Mouse (Mus musculus) lung, embryonic 14.5 days (tissue): ENCODE results near the gene Trex2. TPM values are rescaled to one million over a fixed set of nuclear protein-coding genes. Genes with fewer than 3 reads are reported as not detected.
A peak's percentile ranks its signal among the peaks of the same experiment; 100 is the strongest.

Source experiments
- ATAC-seq: fragments of 200-750 bp; cut with Nextera tagmentation; 2 replicates; pipeline ENCODE4 v1.8.0; 2017; ENCODE audit warnings: mild to moderate bottlenecking, moderate TSS enrichment, moderate library complexity; ENCODE audit not compliant: insufficient read depth
- DNase-seq: peaks from one replicate; pipeline ENCODE4 v3.0.0-alpha.2; 2015
- H3K27ac ChIP-seq: fragments of 300-500 bp; sonication (generic); 2 replicates; pipeline ENCODE4 v1.5.1; 2014; ENCODE audit warnings: low read depth, mild to moderate bottlenecking, moderate library complexity
- H3K27me3 ChIP-seq: fragments of 300-500 bp; sonication (generic); 2 replicates; pipeline ENCODE4 v1.6.1; 2014; ENCODE audit warnings: low read length, control low read depth; ENCODE audit not compliant: insufficient read depth
- H3K36me3 ChIP-seq: fragments of 300-500 bp; sonication (generic); 2 replicates; pipeline ENCODE4 v1.6.1; 2014; ENCODE audit warnings: control low read depth; ENCODE audit not compliant: insufficient read depth
- H3K4me1 ChIP-seq: fragments of 300-500 bp; sonication (generic); 2 replicates; pipeline ENCODE4 v1.6.1; 2014; ENCODE audit warnings: antibody characterized with exemption, control low read depth; ENCODE audit not compliant: insufficient read depth
- H3K4me2 ChIP-seq: fragments of 300-500 bp; sonication (generic); 2 replicates; pipeline ENCODE4 v1.6.1; 2014; ENCODE audit warnings: mild to moderate bottlenecking
- H3K4me3 ChIP-seq: fragments of 300-500 bp; sonication (generic); 2 replicates; pipeline ENCODE4 v1.5.1; 2014; ENCODE audit warnings: low read depth, low read length
- H3K9ac ChIP-seq: fragments of 300-500 bp; sonication (generic); 2 replicates; pipeline ENCODE4 v1.6.1; 2014
- H3K9me3 ChIP-seq: fragments of 300-500 bp; sonication (generic); 2 replicates; pipeline ENCODE4 v1.6.1; 2016; ENCODE audit warnings: low read depth, low read length, control low read depth
- CTCF ChIP-seq: IDR thresholded peaks from 2 replicates; pipeline ENCODE4 v1.5.1; 2016; ENCODE audit warnings: antibody characterized with exemption, low read depth
- WGBS: fragments of 180-500 bp; shearing (Covaris S2); extraction: QIAGEN DNeasy Blood & Tissue Kit; methylation state at CpG from one replicate; pipeline ENCODE4 v1.1.7; 2014; 5-methylcytosine and 5-hydroxymethylcytosine counted together
- polyA plus RNA-seq: library from polyadenylated mRNA; unstranded; fragments of >200 nt; fragmentation: Nextera tagmentation; extraction: Ambion mirVana; gene quantifications from 2 replicates; pipeline ENCODE4 v1.2.1, GENCODE M21; 2014

Gene Trex2
- polyA plus RNA-seq, 1 experiment from 2014 or later = 0.18 TPM

DNA sequence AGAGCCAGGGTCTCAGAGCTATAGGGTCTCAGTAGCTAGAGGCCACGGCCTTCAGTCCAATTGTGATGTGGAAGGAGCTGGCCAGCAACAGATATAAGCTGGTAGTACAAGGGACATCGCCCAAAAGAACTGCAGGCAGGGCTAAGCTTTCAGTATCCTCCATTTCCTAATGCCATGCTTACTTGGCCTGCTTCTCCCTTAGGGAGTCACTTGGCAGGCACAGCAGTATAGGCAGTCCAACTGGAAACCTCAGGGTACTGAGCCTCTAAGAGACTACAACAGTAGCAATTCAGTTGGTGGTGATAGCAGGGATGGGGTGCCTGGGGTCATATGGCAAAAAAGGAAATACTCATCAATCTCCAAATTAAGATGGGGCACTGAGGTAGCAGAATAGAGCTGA, 42.4 kb upstream of the Trex2 start:
- no peak for DNase-seq
- Histone ChIP-seq H3K27me3 (no peaks in the 10 kb centered on the region), H3K36me3 (no peaks in the 10 kb centered on the region), H3K4me3 (no peak overlapping the region), H3K9ac (no peak overlapping the region), H3K4me1 (peaks cover 8% of the 10 kb centered on the region), H3K27ac (no peak overlapping the region), H3K9me3 (no peaks in the 10 kb centered on the region), H3K4me2 (no peak overlapping the region)
- no peak for TF ChIP-seq CTCF
- 86% methylated on average over 2 of the region's 2 CpGs for WGBS
- ATAC-seq = no peak

GRCm38 (mm10) chrX:73476621-73477020, 41.5 kb upstream of the Trex2 start:
- TF ChIP-seq CTCF = no peak
- Histone ChIP-seq H3K9ac (no peak overlapping the region), H3K27ac (peak overlapping the region; percentile 84), H3K4me1 (peaks cover 8% of the 10 kb centered on the region), H3K27me3 (no peaks in the 10 kb centered on the region), H3K9me3 (no peaks in the 10 kb centered on the region), H3K36me3 (no peaks in the 10 kb centered on the region), H3K4me2 (no peak overlapping the region), H3K4me3 (no peak overlapping the region)
- WGBS = 30% methylated on average over 2 of the region's 2 CpGs
- peak; percentile 77 for ATAC-seq
- peak; percentile 85 for DNase-seq

DNA sequence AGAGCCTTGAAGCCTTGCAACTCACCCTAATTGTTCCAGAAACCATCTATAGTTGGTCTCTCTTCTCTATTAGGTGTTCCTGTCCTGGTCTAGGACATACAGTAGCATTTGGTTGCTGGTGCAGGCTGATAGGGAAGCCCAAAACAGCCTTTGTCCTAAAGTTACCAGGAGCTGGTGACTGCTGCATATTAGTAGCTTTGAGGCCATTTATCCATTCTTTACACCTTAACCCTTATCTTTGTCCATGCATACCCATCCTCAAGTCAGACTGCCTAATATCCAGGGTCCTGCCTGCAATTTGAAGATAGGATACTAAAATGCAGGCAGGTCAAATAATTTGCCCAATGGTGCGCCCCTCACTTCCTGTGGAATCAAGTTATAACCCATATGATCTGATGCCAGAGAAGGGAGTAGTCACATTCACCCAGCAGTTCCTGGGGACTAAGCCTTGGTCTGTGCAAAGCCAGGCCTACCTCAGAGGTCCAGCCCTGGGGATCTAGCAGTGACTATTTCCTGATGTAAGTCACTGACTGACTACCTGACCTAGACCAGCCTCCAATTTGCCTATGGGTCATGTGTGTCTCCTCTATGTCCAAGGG, 40.6 kb upstream of the Trex2 start:
- H3K4me2 ChIP-seq = no peak overlapping the region
- no peak for TF ChIP-seq CTCF
- DNase-seq = no peak
- ATAC-seq = no peak
- H3K4me1 ChIP-seq = peaks cover 8% of the 10 kb centered on the region
- 85% methylated on average over 1 of the region's 1 CpGs for WGBS
- H3K9ac ChIP-seq = no peak overlapping the region
- no peaks in the 10 kb centered on the region for H3K27me3 ChIP-seq
- no peaks in the 10 kb centered on the region for H3K36me3 ChIP-seq
- H3K9me3 ChIP-seq = no peaks in the 10 kb centered on the region
- H3K4me3 ChIP-seq = no peak overlapping the region
- H3K27ac ChIP-seq = peak overlapping the region; percentile 84

DNA sequence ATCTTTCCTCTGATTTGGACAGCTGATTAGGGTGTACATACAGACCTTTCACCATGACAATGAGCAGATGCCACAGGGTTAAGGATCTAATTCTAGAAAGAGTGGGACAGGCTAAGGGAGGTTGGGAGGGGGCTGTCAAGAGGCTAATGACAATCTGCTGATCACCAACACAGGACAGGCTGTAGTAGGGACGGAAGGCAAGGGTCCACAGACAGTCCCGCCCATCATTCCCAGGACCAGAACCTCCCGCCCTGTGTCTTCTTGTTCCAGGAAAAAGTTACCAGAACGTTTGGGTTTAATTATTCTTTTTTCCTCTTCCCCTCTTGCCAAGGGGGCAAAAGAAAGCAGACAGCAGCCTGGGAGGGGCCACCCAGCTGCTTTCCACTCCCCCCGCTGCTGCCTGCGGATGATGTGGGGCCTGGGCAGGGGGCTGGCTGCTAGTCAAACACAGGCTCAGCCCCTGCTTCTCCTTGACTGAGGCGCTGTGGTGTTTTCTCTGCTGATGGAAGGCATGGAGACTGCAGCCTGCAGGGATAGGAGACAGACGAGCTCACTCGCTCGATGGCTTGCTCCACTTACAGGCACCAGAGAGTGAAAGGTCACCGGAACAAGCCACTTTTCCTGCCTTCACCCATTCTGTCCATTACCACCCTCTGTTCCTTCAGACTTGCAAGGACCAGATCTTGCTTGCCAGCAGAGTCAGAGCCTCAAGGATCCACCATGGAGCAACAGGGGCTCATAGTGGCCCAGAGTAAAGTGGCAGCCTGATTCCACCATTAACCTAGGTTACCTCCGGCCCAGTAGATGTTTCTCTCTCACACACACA, 39.4 kb upstream of the Trex2 start:
- WGBS = 40% methylated on average over 12 of the region's 12 CpGs
- Histone ChIP-seq H3K9ac (no peak overlapping the region), H3K4me1 (peaks cover 8% of the 10 kb centered on the region), H3K36me3 (no peaks in the 10 kb centered on the region), H3K9me3 (no peaks in the 10 kb centered on the region), H3K4me2 (no peak overlapping the region), H3K4me3 (no peak overlapping the region), H3K27me3 (no peaks in the 10 kb centered on the region), H3K27ac (peak overlapping the region; percentile 86)
- no peak for TF ChIP-seq CTCF
- peak; percentile 69 for DNase-seq
- peak; percentile 73 for ATAC-seq

DNA sequence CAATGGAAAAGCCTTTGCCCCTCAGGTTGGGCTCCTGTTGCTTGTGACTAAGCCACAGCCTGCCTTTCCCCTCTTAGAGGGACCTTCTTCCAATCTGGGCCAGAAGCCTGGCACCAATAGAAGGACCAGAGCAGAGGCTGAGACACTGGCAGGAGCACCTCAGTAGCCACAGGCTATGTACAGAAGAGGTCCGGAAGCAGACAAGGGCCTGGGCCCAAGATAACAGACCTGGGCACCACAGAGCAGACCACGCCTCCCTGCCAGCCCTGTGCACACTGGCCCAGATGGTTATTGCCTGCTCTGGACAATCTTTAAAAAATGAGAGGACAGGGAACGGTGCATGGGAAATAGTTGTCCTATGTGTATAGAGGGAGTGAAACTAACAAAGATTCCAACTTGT, 36.6 kb upstream of the Trex2 start:
- H3K9me3 ChIP-seq = no peaks in the 10 kb centered on the region
- 74% methylated on average over 3 of the region's 3 CpGs for WGBS
- ATAC-seq = no peak

GRCm38 (mm10) chrX:73468752-73469151, 33.6 kb upstream of the Trex2 start:
- TF ChIP-seq CTCF = no peak
- Histone ChIP-seq H3K4me2 (no peak overlapping the region), H3K27ac (peak overlapping the region; percentile 91), H3K4me1 (peaks cover 2% of the 10 kb centered on the region; the same call in 1 of the 2 replicates), H3K9ac (no peak overlapping the region), H3K27me3 (no peaks in the 10 kb centered on the region), H3K36me3 (no peaks in the 10 kb centered on the region), H3K9me3 (no peaks in the 10 kb centered on the region), H3K4me3 (no peak overlapping the region)
- WGBS = 17% methylated on average over 1 of the region's 1 CpGs
- DNase-seq (no peak), ATAC-seq (no peak)

More for the DNA sequence above, 36.6 kb upstream of the Trex2 start:
- Histone ChIP-seq H3K9ac (no peak overlapping the region), H3K27me3 (no peaks in the 10 kb centered on the region), H3K27ac (no peak overlapping the region), H3K36me3 (no peaks in the 10 kb centered on the region), H3K4me3 (no peak overlapping the region), H3K4me2 (no peak overlapping the region), H3K4me1 (peaks cover 8% of the 10 kb centered on the region)
- DNase-seq = no peak
- no peak for TF ChIP-seq CTCF

DNA sequence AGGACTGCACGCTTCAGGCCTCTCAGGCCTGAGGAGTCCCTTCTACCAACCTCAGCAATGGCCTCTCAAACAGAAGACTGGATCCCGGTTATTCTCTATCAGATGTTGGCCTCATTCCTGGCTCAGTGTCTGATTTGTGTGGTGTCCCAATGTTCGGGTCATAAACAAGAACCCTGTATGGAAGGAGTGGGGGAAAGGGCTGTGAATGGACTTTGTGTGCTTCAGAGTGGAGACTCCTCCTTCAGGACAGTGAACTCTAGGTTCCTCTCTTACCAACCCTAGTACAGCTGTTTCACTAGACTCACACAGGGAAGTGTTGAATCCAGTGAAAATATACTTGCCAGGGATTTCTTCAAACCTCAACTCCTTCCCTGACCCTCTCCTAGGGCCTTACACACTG, 33.2 kb upstream of the Trex2 start:
- WGBS = 53% methylated on average over 3 of the region's 3 CpGs
- H3K36me3 ChIP-seq = no peaks in the 10 kb centered on the region
- H3K4me3 ChIP-seq = no peak overlapping the region

More for the DNA sequence above, 33.2 kb upstream of the Trex2 start:
- Histone ChIP-seq H3K4me1 (no peaks in the 10 kb centered on the region; the same call in 1 of the 2 replicates), H3K27me3 (no peaks in the 10 kb centered on the region), H3K9me3 (no peaks in the 10 kb centered on the region), H3K9ac (no peak overlapping the region), H3K27ac (peak overlapping the region; percentile 91), H3K4me2 (no peak overlapping the region)
- TF ChIP-seq CTCF = no peak
- DNase-seq = peak; percentile 35
- ATAC-seq = peak; percentile 33; the same call in 1 of the 2 replicates
